Mouse (Mus musculus) midbrain, embryonic 14.5 days (tissue): ENCODE measurements around the gene Xrcc6. TPM values are rescaled to one million over a fixed set of nuclear protein-coding genes. Genes with fewer than 3 reads are reported as not detected.
A peak's percentile ranks its signal among the peaks of the same experiment; 100 is the strongest.

Experiments used
- ATAC-seq: fragments of 200-750 bp; cut with Nextera tagmentation; 2 replicates; pipeline ENCODE4 v1.8.0; 2017; ENCODE audit warnings: moderate number of reproducible peaks, moderate library complexity; ENCODE audit not compliant: low FRiP score, low TSS enrichment
- DNase-seq: peaks from one replicate; pipeline ENCODE4 v3.0.0-alpha.2; 2015
- H3K27ac ChIP-seq: fragments of 300-500 bp; sonication (generic); replicated peaks from 2 replicates; pipeline ENCODE4 v1.5.1; 2014; ENCODE audit warnings: mild to moderate bottlenecking, low read depth, low read length, moderate library complexity
- H3K27me3 ChIP-seq: fragments of 300-500 bp; sonication (generic); 2 replicates; pipeline ENCODE4 v1.6.1; 2014; ENCODE audit warnings: low read length, control low read depth, mixed read lengths; ENCODE audit not compliant: control insufficient read depth, insufficient read depth
- H3K36me3 ChIP-seq: fragments of 300-500 bp; sonication (generic); 2 replicates; pipeline ENCODE4 v1.6.1; 2014; ENCODE audit warnings: low read length, control low read depth; ENCODE audit not compliant: control insufficient read depth, insufficient read depth
- H3K4me1 ChIP-seq: fragments of 300-500 bp; sonication (generic); 2 replicates; pipeline ENCODE4 v1.6.1; 2014; ENCODE audit warnings: mild to moderate bottlenecking, antibody characterized with exemption, low read length, control low read depth; ENCODE audit not compliant: control insufficient read depth, insufficient read depth
- H3K4me2 ChIP-seq: fragments of 300-500 bp; sonication (generic); 2 replicates; pipeline ENCODE4 v1.6.1; 2014; ENCODE audit warnings: mild to moderate bottlenecking, low read length, moderate library complexity
- H3K4me3 ChIP-seq: fragments of 300-500 bp; sonication (generic); replicated peaks from 2 replicates; pipeline ENCODE4 v1.5.1; 2014; ENCODE audit warnings: low read depth, low read length
- H3K9ac ChIP-seq: fragments of 300-500 bp; sonication (generic); replicated peaks from 2 replicates; pipeline ENCODE4 v1.6.1; 2014; ENCODE audit warnings: mild to moderate bottlenecking, low read length, moderate library complexity
- H3K9me3 ChIP-seq: fragments of 300-500 bp; sonication (generic); 2 replicates; pipeline ENCODE4 v1.6.1; 2016; ENCODE audit warnings: low read length, control low read depth, mixed read lengths; ENCODE audit not compliant: control insufficient read depth
- WGBS: fragments of 180-500 bp; shearing (Covaris S2); extraction: QIAGEN DNeasy Blood & Tissue Kit; methylation state at CpG from one replicate; pipeline ENCODE4 v1.1.7; 2014; 5-methylcytosine and 5-hydroxymethylcytosine counted together
- polyA plus RNA-seq: library from polyadenylated mRNA; unstranded; fragments of >200 nt; fragmentation: Nextera tagmentation; extraction: Ambion mirVana; gene quantifications from 2 replicates; pipeline ENCODE4 v1.2.1, GENCODE M21; 2014

The Xrcc6 gene
- polyA plus RNA-seq, 1 experiment from 2014 or later = 36.9 TPM

DNA sequence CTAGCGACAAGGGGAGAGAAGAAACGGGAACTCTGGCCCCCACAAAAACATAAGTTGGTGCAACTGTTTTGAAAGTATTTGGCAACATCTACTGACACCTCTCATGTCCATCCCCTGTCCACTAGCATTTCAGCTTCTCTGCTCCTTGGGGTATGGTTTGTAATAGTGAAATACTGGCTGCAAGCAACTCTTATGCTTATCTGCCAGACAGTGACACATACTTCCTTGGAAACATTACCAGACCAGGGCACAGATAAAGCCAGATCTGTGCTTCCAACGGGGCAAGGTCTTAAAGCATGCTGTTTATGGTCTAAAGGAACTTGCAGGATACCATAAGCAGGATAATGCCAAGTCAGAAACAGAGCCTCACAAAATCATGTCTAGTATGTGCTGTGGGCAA, 28.7 kb upstream of the Xrcc6 start:
- H3K9ac ChIP-seq = no peak overlapping the region
- no peaks in the 10 kb centered on the region for H3K4me1 ChIP-seq
- H3K4me3 ChIP-seq = no peak overlapping the region
- no peak overlapping the region for H3K4me2 ChIP-seq
- DNase-seq (no peak), ATAC-seq (no peak)
- H3K27me3 ChIP-seq = no peaks in the 10 kb centered on the region
- 93% methylated on average over 3 of the region's 3 CpGs for WGBS
- H3K36me3 ChIP-seq = peaks cover 15% of the 10 kb centered on the region
- no peak overlapping the region for H3K27ac ChIP-seq
- no peaks in the 10 kb centered on the region for H3K9me3 ChIP-seq

DNA sequence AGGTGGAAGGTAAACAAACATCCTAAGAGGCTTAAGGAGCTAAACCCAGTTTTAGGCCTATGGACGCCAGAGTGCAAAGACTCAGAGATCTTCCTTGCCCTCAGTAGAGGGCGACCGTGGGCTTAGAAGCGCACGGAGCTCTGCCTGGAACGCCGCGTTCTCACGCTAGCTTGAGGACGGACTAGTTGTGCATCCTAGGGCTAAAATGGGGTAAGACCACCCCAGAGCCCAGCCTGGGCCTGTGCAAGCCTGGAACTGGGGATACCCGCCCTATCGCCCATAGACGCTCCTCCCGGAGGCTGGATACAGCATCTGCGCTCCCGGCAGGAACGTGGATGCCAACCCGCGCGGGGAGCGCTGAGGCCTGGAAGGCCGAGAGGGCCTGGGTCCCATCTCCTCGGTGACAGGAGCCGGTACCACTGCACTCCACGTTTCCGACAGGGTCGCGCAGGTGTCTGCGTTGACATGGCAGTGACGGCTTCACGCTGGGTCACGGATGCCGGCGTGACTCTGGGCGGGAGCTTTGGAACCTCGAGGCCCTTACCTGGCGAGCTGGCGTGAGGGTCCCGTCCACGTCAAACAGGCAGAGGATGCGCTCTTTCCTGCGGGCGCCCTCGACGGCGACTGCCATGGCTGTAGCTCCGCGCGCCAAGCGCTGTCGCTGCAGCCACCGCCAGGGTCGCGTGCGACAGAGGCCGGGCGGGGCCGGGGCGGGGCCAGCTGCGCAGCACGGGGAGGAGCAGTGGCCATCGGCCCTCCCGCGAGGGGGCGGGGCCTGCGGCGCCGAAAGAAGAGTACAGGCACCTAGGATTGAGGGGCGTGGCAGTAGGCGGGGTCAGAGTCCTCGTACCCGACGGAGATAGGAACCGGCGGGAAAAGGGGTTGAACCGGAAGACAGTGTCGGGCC, 27.2 kb upstream of the Xrcc6 start, which contains the start of gene Pmm1:
Gene Pmm1, minus strand, starts transcription at position 760 of the 907 bp plus-strand sequence.
- Histone ChIP-seq H3K4me2 (peak within 1 kb of the TSS; percentile 95), H3K27ac (peak within 1 kb of the TSS; percentile 89), H3K9ac (peak within 1 kb of the TSS; percentile 70), H3K4me1 (no peaks in the 10 kb centered on the region), H3K36me3 (peaks cover 2% of the 10 kb centered on the region), H3K4me3 (peak within 1 kb of the TSS; percentile 59), H3K27me3 (no peaks in the 10 kb centered on the region), H3K9me3 (no peaks in the 10 kb centered on the region)
- ATAC-seq (peak; percentile 96), DNase-seq (peak; percentile 99)
- WGBS = under 1% methylated on average over 76 of the region's 77 CpGs

DNA sequence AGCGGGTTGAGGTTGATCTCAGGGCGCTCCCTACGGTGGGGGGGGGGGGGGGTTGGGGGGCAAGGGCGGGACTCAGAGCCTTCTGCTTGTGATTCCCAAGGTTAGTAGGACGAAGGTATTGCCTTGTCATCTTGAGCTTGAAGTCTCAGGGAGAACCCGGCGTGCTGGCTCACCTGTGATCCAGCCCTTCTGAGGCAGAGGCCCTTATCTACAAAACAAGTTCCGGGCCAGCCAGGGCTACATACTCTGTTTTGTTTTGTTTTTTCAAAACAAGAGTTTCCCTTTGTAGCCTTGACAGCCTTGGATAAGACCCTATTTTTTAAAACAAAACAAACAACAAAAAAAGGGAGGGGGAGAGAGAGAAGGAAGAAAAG, 26.6 kb upstream of the Xrcc6 start:
- Histone ChIP-seq H3K4me1 (no peaks in the 10 kb centered on the region), H3K4me3 (peak overlapping the region; percentile 59), H3K9ac (peak overlapping the region; percentile 70), H3K36me3 (no peaks in the 10 kb centered on the region), H3K4me2 (peak overlapping the region; percentile 95), H3K27me3 (no peaks in the 10 kb centered on the region), H3K27ac (no peak overlapping the region), H3K9me3 (no peaks in the 10 kb centered on the region)
- DNase-seq (no peak), ATAC-seq (no peak; the same call in 1 of the 2 replicates)
- 2% methylated on average over 8 of the region's 8 CpGs for WGBS

DNA sequence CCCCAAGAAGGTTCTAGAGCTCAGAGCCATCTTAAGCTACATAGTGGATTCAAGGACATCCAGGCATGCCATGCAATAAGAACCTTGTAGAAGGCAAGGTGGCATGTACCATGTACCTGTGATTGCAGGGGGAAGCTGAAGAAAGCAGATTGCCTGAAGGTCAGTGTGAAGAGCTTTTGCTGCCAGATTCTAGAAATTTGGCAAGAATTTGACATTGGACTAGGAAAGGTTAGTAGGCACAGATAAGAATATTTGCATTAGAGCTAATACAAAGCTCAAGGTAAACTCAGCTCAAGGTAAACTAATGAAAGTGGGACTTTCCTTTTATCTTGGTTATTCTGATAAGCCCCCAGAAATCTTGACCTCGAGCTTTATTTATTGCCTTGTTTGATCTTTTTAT, 23.4 kb upstream of the Xrcc6 start:
- DNase-seq (no peak), ATAC-seq (no peak)
- WGBS = 63% methylated on average over 1 of the region's 1 CpGs

DNA sequence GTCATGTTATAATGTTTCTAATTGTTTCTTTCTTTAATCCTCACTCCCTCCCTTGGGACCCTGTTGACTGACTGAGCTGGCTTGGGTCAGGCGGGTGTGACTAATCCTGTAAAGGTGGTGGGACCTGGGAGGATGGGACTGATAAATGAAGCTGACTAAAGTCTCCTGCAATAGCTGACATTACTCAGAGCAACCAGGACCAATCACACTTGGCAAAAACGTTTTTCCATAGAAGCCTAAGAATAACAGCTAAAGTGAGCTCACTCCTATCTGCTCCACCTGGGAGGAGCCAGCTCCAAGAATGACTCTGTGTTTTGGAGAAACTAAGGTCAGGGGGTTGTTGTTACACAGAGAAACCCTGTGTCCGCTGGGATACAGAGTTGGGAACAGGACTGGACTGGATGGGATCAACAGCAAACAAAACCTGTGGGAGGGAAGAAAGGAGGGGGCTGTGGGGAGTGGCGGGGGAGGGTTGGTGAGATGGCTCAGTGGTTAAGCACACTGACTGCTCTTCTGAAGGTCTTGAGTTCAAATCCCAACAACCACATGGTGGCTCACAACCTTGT, 22.6 kb upstream of the Xrcc6 start:
- DNase-seq = peak; percentile 36
- 42% methylated on average over 4 of the region's 4 CpGs for WGBS
- no peaks in the 10 kb centered on the region for H3K36me3 ChIP-seq
- no peak for ATAC-seq
- no peaks in the 10 kb centered on the region for H3K4me1 ChIP-seq
- H3K9ac ChIP-seq = no peak overlapping the region
- H3K4me3 ChIP-seq = no peak overlapping the region
- no peak overlapping the region for H3K4me2 ChIP-seq
- no peak overlapping the region for H3K27ac ChIP-seq
- no peaks in the 10 kb centered on the region for H3K9me3 ChIP-seq
- H3K27me3 ChIP-seq = no peaks in the 10 kb centered on the region

More for the DNA sequence above, 23.4 kb upstream of the Xrcc6 start:
- no peaks in the 10 kb centered on the region for H3K4me1 ChIP-seq
- H3K4me3 ChIP-seq = no peak overlapping the region
- no peaks in the 10 kb centered on the region for H3K36me3 ChIP-seq
- H3K9ac ChIP-seq = no peak overlapping the region
- H3K4me2 ChIP-seq = no peak overlapping the region
- no peak overlapping the region for H3K27ac ChIP-seq
- no peaks in the 10 kb centered on the region for H3K27me3 ChIP-seq
- no peaks in the 10 kb centered on the region for H3K9me3 ChIP-seq

DNA sequence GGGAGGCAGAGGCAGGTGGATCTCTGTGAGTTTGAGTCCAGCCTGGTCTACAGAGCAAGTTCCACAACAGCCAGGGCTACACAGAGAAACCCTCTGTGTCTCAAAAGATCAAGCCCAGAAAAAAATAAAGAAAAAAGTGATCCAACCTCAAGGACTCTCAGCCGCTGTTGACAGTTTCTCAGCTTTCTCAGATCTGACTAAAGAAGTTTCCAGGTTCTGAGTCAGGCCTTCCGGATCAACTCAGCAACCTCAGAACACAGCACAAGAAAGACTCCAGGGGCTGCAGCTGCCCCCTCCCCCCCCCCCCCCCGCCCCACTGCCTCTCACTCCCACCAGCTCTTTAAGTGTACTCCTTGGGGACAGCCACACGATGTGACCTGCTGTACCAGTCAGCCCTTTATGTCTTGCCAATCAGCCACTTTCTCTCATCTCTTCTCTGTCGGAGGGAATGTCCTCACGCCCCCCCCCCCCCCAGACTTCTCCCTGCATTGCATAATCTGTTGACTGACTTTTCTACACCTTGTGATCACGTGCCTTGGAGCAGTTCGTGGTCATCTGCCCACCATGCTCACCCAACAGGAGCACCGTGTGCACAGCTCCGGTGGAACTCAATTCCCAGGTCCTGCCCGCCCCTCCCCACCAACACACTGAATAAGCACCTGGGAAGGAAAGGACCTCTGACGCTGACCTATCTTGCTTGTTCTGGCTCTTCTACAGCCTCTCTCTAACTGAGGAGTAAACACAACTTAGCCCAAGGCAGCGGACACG, 21.4 kb upstream of the Xrcc6 start:
- WGBS = 84% methylated on average over 13 of the region's 14 CpGs
- no peak for ATAC-seq

DNA sequence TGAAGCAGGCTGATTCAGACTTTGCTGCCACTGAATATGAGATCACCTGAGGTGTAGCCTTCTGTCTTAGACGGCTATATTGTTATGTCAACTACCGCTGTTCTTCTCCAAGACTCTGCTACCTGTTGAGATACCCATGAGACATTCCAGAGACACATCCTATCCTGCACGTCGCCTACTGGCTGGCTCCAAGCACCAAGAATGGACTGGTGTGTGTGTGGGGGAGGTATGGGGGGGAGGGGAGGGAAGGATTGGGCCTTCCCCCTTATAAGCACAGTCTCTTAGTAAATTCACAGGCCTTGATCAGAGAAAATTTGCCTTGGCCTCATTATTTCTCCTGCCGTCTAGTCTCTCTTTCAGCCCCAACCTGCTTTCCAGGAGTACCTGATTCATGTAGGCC, 19.8 kb upstream of the Xrcc6 start:
- Histone ChIP-seq H3K4me2 (no peak overlapping the region), H3K9me3 (no peaks in the 10 kb centered on the region), H3K4me3 (no peak overlapping the region), H3K27me3 (no peaks in the 10 kb centered on the region), H3K9ac (no peak overlapping the region), H3K4me1 (no peaks in the 10 kb centered on the region), H3K36me3 (no peaks in the 10 kb centered on the region), H3K27ac (no peak overlapping the region)
- DNase-seq (no peak), ATAC-seq (no peak)
- 92% methylated on average over 5 of the region's 5 CpGs for WGBS

More for the DNA sequence above, 21.4 kb upstream of the Xrcc6 start:
- Histone ChIP-seq H3K9me3 (no peaks in the 10 kb centered on the region), H3K9ac (no peak overlapping the region), H3K4me1 (no peaks in the 10 kb centered on the region), H3K4me3 (no peak overlapping the region), H3K27ac (no peak overlapping the region), H3K27me3 (no peaks in the 10 kb centered on the region), H3K36me3 (no peaks in the 10 kb centered on the region), H3K4me2 (no peak overlapping the region)
- DNase-seq = no peak

DNA sequence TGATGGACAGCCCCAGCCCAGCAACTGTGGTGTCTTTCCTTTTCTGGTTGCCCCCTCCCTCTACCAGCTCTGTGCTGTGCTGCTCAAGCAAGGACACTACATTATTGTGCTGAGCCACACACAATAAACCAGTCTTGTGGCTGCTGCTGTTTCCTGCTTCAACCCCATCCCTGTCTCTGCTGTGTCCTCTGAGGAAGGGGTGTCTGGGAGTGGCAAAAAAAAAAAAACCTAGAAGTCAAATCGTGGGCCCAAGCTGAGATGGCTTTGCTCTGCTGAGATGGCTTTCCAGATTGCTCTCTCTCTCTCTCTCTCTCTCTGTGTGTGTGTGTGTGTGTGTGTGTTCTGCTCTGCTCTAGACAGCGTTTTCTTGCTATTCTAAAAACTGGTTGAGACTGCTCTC, 19.2 kb upstream of the Xrcc6 start:
- DNase-seq (no peak), ATAC-seq (no peak)
- Histone ChIP-seq H3K9me3 (no peaks in the 10 kb centered on the region), H3K4me3 (no peak overlapping the region), H3K9ac (no peak overlapping the region), H3K4me1 (no peaks in the 10 kb centered on the region), H3K27me3 (no peaks in the 10 kb centered on the region), H3K4me2 (no peak overlapping the region), H3K27ac (no peak overlapping the region), H3K36me3 (no peaks in the 10 kb centered on the region)
- 76% methylated on average over 2 of the region's 2 CpGs for WGBS
